Mouse (Mus musculus) ES-Bruce4 (cell line): ENCODE results near the gene Ntan1.
"Not testable (repeated sequence)": the region's sequence is repeated elsewhere in the genome, so short reads cannot be mapped to it uniquely, and the experiment has no call there.

Source experiments
- CTCF ChIP-seq: IDR thresholded peaks from one replicate; pipeline ENCODE4 v1.8.1; 2011; ENCODE audit warnings: low read depth, low read length
- EP300 ChIP-seq: IDR thresholded peaks from 2 replicates; pipeline ENCODE4 v1.6.1; 2011; ENCODE audit warnings: low read depth, low read length; ENCODE audit not compliant: insufficient read depth
- POLR2A ChIP-seq: IDR thresholded peaks from one replicate; pipeline ENCODE4 v1.8.1; 2011; ENCODE audit warnings: low read length; ENCODE audit not compliant: insufficient read depth

DNA sequence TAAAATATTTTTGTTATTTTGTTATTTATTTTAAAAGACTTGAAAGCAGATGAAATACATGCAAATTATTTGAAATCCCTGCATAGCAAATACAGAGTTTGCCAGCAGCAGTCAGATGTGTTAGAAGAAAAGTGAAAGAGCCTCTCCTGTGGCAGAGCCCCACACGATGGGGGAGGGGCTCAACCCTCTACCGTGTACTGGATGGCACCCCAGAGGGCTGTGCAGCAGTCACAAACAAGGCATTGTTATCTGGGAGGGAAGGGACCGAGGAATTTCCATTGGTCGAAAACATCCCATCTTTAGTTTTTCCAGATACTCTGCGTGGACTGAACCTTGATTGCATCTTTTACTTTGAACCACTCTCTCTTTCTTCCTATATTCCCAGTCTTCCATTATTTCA is 48.8 kb downstream of the Ntan1 start:
- not testable (repeated sequence) for TF ChIP-seq EP300, POLR2A, CTCF
